Mouse (Mus musculus) layer of hippocampus, postnatal 25 days (tissue): ENCODE measurements at regions not wholly inside any gene's neighbourhood (a gene's known extent, or its start where the extent isn't known, plus 50 kb on each side); places are given as distances from the start of the nearest gene placed in this dataset.

Experiments
- DNase-seq, 2 experiments: peaks; one replicate each; pipeline ENCODE4 v3.0.0; 2022; ENCODE audit warnings: mixed read lengths in 2 of 2, low spot score in 1 of 2; ENCODE audit errors: extremely low spot score in 1 of 2

GRCm38 (mm10) chr13:107884836-107885235 lies 159.4 kb upstream of the Smim15 start:
- DNase-seq, result no peak

- DNase-seq, result no peak
Observed at GRCm38 (mm10) chr13:107882337-107882736, 161.9 kb upstream of the Smim15 start.

- no peak for DNase-seq
Observed at GRCm38 (mm10) chr13:107880551-107880950, 163.7 kb upstream of the Smim15 start.

DNA sequence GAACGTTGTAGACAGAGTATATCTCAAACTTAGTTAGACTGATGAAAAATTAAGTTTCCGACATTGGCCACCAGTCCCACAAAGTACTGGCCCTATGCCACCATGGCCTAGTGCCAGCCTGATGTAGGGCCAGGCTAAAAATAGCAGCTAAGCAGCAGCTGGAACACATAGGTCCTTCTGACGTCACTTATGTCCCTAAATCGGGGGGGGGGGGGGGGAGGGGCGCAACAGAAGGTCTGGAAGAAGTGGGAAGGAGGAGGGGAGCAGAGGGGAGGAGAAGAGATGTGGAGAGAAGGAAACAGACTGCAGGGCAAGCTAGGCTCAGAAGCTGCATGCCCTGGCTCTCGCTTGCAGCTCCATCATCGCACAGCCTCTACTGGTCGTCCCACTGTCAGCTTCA lies 164.7 kb upstream of the Smim15 start:
- no peak for DNase-seq

- DNase-seq, result no peak
Observed at GRCm38 (mm10) chr13:107878980-107879379, 165.3 kb upstream of the Smim15 start.

DNA sequence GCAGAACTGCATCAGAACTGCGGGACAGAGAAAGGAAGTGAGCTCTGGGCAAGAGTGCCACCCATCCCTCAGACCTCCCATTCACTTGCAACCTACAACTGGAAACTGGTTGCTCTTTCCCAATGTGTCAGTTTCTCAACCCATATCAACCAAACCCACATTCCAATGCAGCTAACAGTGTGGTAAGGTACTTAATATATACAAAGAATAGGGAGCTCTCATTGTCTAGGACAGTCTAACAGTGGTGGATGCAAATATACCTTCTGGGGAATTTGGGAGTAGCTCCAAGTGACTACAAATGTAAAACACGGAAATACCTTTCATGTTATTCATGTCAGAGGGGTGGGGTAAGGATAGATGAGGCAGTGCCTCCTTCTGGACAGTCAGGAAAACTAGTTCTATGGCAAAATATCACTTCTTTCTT lies 171.0 kb upstream of the Smim15 start:
- DNase-seq, result no peak

DNA sequence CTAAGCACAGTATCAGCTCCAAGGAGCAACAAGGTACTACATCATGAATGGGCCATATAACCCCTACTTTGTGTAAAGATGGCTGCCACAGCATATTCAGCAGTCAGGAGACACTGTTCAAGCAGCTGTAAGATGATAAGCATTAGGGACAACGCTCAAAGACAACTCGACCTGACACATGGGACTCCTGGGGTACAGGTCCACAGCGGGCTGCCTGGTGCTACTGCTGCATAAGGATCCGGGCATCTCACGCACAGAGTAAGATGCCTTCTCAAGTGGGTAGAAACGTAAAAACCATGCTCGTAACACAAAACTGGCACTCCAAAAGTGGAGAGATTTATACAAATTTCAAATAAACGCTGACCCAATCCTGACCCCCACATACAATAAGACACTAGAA lies 171.7 kb upstream of the Smim15 start:
- no peak for DNase-seq

GRCm38 (mm10) chr13:107872137-107872536 lies 172.1 kb upstream of the Smim15 start:
- no peak for DNase-seq

DNA sequence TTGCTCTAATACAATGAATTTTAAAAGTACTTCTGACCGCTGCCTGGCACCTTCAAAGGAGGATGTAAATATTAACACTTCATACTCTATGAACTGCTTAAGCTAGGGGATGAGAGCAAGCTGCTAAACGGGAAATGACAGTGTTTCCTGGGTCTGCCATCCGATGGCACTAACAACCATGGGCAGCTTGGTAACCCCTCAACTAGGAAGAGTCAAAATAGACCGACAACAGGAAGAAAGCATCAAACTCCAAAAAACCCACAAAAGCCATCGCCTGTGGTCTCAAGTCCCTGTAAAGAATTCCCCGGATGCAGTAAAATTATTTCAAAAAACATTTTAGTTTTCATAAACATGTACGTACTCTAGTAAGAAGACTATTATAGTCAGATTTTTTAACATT lies 175.3 kb upstream of the Smim15 start:
- DNase-seq, result no peak

DNA sequence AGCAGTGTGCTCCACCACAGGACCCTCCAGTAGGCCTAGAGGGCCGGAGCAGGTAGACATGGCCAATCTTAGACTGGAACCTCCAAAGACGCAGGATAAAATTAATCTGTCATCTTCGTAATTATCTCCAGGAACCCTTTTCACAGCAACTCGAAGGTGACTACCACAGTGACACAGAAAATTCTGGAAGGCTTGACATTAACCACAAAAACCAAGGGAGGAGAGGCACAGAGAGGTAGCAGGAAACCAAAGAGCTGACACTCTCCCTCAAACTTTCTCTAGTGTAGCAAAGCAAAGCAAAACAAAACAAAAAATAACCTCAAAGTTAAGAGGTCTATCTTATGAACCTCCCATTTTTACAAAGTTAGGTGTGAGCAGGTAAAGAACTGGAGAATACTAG lies 177.4 kb upstream of the Smim15 start:
- DNase-seq, result no peak

GRCm38 (mm10) chr13:107862793-107863654 lies 181.2 kb upstream of the Smim15 start:
- no peak for DNase-seq

DNA sequence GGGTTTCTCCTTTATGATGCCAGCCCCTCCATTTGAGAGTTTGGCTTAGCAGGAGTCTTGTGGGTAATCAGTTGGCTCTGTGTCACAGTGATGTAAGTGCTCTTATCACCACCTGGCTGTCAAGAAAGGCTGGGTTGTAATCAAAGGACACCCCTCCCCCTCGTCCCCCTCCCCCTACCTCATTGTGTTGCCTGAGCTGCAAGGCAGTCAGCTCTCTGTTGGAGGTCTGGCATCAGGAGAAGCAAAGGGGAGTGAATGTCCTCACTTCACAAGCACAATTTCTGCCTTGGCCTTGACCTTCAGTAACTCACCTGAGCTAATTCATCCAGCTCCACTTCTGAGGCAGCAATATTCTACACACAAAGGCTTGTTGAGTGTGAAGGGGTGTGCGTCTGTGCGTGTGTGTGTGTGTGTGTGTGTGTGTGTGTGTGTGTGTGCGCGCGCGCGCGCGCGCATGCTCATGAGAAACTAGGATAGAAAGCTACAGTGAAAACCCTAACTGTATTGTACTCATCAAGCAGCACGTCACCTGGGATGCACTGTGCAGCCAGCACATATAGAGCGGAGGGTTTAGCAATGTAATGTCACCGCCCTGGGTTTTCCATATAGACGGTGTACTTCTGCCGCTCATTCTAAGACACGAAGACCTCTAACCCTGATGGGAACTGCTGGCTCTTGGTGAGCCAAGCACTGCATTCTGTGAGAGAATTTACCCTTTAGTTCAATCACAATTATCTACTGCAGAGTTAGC lies 182.7 kb upstream of the Smim15 start:
- DNase-seq, result no peak

- DNase-seq, result no peak
Observed at GRCm38 (mm10) chr13:107857043-107857755, 187.0 kb upstream of the Smim15 start.

GRCm38 (mm10) chr13:107850907-107851560 lies 193.2 kb upstream of the Smim15 start:
- no peak for DNase-seq

- DNase-seq, result no peak
Observed at GRCm38 (mm10) chr13:107848871-107849270, 195.4 kb upstream of the Smim15 start.

GRCm38 (mm10) chr13:107847179-107848012 lies 196.8 kb upstream of the Smim15 start:
- no peak for DNase-seq

DNA sequence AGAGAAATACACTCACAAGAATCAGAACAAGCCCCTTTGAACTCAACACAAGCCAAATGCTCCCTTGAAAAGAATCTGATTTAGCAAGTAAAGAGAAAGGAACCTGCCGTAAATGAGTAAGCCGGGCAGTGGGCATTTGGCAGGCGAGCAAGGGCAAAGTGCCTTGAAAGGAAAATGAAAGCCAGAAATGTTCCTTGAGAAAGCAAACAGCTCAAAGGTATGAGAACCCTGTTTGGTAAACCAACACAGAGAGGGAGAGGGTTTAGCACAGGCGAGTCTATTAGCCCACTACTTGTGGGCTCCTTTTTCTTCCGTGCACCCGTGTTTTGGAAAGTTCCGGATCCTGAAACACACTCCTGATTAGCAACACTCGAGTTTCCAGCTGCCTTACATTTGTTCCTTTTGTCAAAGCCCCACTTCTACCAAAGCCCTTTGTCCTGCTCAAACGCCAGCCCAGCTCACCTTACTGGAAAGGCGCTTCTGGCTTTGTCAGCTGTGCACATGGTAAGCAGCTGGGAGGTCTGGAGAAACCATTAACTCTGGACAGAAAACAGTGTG lies 197.5 kb upstream of the Smim15 start:
- no peak for DNase-seq

GRCm38 (mm10) chr13:107845838-107846237 lies 198.4 kb upstream of the Smim15 start:
- no peak for DNase-seq

GRCm38 (mm10) chr13:107844085-107844484 lies 200.2 kb upstream of the Smim15 start:
- no peak for DNase-seq
